Mouse (Mus musculus) midbrain, embryonic 16.5 days (tissue): ENCODE results near the gene Ephx3. TPM values are rescaled to one million over a fixed set of nuclear protein-coding genes. Genes with fewer than 3 reads are reported as not detected.

Experiments
- ATAC-seq: fragments of 200-750 bp; cut with Nextera tagmentation; 2 replicates; pipeline ENCODE4 v1.8.0; 2017; ENCODE audit warnings: moderate TSS enrichment
- H3K27ac ChIP-seq: fragments of 300-500 bp; sonication (generic); 2 replicates; pipeline ENCODE4 v1.5.1; 2014; ENCODE audit warnings: mild to moderate bottlenecking, low read length, mixed read lengths
- H3K27me3 ChIP-seq: fragments of 300-500 bp; sonication (generic); 2 replicates; pipeline ENCODE4 v1.6.1; 2014; ENCODE audit warnings: low read depth, low read length, mixed read lengths; ENCODE audit not compliant: control insufficient read depth, insufficient read depth
- H3K36me3 ChIP-seq: fragments of 300-500 bp; sonication (generic); 2 replicates; pipeline ENCODE4 v1.6.1; 2014; ENCODE audit warnings: mild to moderate bottlenecking, low read length, moderate library complexity, mixed read lengths; ENCODE audit not compliant: control insufficient read depth, insufficient read depth
- H3K4me1 ChIP-seq: fragments of 300-500 bp; sonication (generic); 2 replicates; pipeline ENCODE4 v1.6.1; 2014; ENCODE audit warnings: mild to moderate bottlenecking, low read length, mixed read lengths; ENCODE audit not compliant: control insufficient read depth, insufficient read depth
- H3K4me2 ChIP-seq: fragments of 300-500 bp; sonication (generic); 2 replicates; pipeline ENCODE4 v1.6.1; 2014; ENCODE audit warnings: mild to moderate bottlenecking, low read length, mixed read lengths
- H3K4me3 ChIP-seq: fragments of 300-500 bp; sonication (generic); 2 replicates; pipeline ENCODE4 v1.5.1; 2014; ENCODE audit warnings: low read depth, mild to moderate bottlenecking, low read length, moderate library complexity, mixed read lengths
- H3K9ac ChIP-seq: fragments of 300-500 bp; sonication (generic); 2 replicates; pipeline ENCODE4 v1.6.1; 2014; ENCODE audit warnings: low read depth, low read length, mixed read lengths
- H3K9me3 ChIP-seq: fragments of 300-500 bp; sonication (generic); replicated peaks from 2 replicates; pipeline ENCODE4 v1.6.1; 2014; ENCODE audit warnings: mild to moderate bottlenecking, low read length, mixed read lengths; ENCODE audit not compliant: control insufficient read depth, poor library complexity, severe bottlenecking
- WGBS: fragments of 180-500 bp; shearing (Covaris S2); extraction: QIAGEN DNeasy Blood & Tissue Kit; methylation state at CpG from one replicate; pipeline ENCODE4 v1.1.7; 2014; 5-methylcytosine and 5-hydroxymethylcytosine counted together
- polyA plus RNA-seq: library from polyadenylated mRNA; unstranded; fragments of >200 nt; fragmentation: Nextera tagmentation; extraction: Ambion mirVana; gene quantifications from 2 replicates; pipeline ENCODE4 v1.2.1, GENCODE M21; 2015

The Ephx3 gene
- polyA plus RNA-seq, 1 experiment from 2014 or later: 0.24 TPM

GRCm38 (mm10) chr17:32209144-32209543 is 19.8 kb upstream of the Ephx3 start:
- no peak overlapping the region for H3K9ac ChIP-seq
- no peaks in the 10 kb centered on the region for H3K9me3 ChIP-seq
- 74% methylated on average over 6 of the region's 6 CpGs for WGBS
- H3K36me3 ChIP-seq: peaks cover 21% of the 10 kb centered on the region
- no peaks in the 10 kb centered on the region for H3K4me1 ChIP-seq
- H3K27me3 ChIP-seq: no peaks in the 10 kb centered on the region
- H3K27ac ChIP-seq: no peak overlapping the region
- no peak overlapping the region for H3K4me3 ChIP-seq
- H3K4me2 ChIP-seq: no peak overlapping the region
- ATAC-seq: no peak

GRCm38 (mm10) chr17:32207586-32208245 is 18.4 kb upstream of the Ephx3 start:
- 79% methylated on average over 5 of the region's 5 CpGs for WGBS
- Histone ChIP-seq H3K27me3 (no peaks in the 10 kb centered on the region), H3K9me3 (no peaks in the 10 kb centered on the region), H3K9ac (no peak overlapping the region), H3K4me1 (no peaks in the 10 kb centered on the region), H3K4me2 (no peak overlapping the region), H3K36me3 (peaks cover 11% of the 10 kb centered on the region), H3K4me3 (no peak overlapping the region), H3K27ac (no peak overlapping the region)
- ATAC-seq: no peak

GRCm38 (mm10) chr17:32205345-32205744 is 16.0 kb upstream of the Ephx3 start:
- Histone ChIP-seq H3K9ac (no peak overlapping the region), H3K4me3 (no peak overlapping the region), H3K36me3 (peaks cover 12% of the 10 kb centered on the region), H3K4me2 (no peak overlapping the region), H3K27me3 (no peaks in the 10 kb centered on the region), H3K9me3 (no peaks in the 10 kb centered on the region), H3K27ac (no peak overlapping the region), H3K4me1 (no peaks in the 10 kb centered on the region)
- WGBS: 85% methylated on average over 3 of the region's 3 CpGs
- no peak for ATAC-seq

- Histone ChIP-seq H3K4me1 (no peaks in the 10 kb centered on the region), H3K9me3 (no peaks in the 10 kb centered on the region), H3K27ac (no peak overlapping the region), H3K9ac (no peak overlapping the region), H3K4me2 (no peak overlapping the region), H3K36me3 (peaks cover 29% of the 10 kb centered on the region), H3K4me3 (no peak overlapping the region), H3K27me3 (no peaks in the 10 kb centered on the region)
- no peak for ATAC-seq
- 89% methylated on average over 3 of the region's 3 CpGs for WGBS
Measured at GRCm38 (mm10) chr17:32202972-32203371, 13.6 kb upstream of the Ephx3 start.

- no peak overlapping the region for H3K9ac ChIP-seq
- ATAC-seq: no peak
- no peaks in the 10 kb centered on the region for H3K27me3 ChIP-seq
- H3K9me3 ChIP-seq: no peaks in the 10 kb centered on the region
- no peak overlapping the region for H3K4me2 ChIP-seq
- no peaks in the 10 kb centered on the region for H3K4me1 ChIP-seq
- no peak overlapping the region for H3K4me3 ChIP-seq
- H3K27ac ChIP-seq: no peak overlapping the region
- H3K36me3 ChIP-seq: peaks cover 34% of the 10 kb centered on the region
- 81% methylated on average over 5 of the region's 5 CpGs for WGBS
Measured at GRCm38 (mm10) chr17:32201086-32201485, 11.7 kb upstream of the Ephx3 start.

- Histone ChIP-seq H3K9me3 (no peaks in the 10 kb centered on the region), H3K9ac (no peak overlapping the region), H3K4me3 (no peak overlapping the region), H3K36me3 (peaks cover 38% of the 10 kb centered on the region), H3K27me3 (no peaks in the 10 kb centered on the region), H3K27ac (no peak overlapping the region), H3K4me1 (no peaks in the 10 kb centered on the region), H3K4me2 (no peak overlapping the region)
- WGBS: 95% methylated on average over 2 of the region's 2 CpGs
- ATAC-seq: no peak
Measured at GRCm38 (mm10) chr17:32199796-32200195, 10.4 kb upstream of the Ephx3 start.

- Histone ChIP-seq H3K27me3 (no peaks in the 10 kb centered on the region), H3K9me3 (no peaks in the 10 kb centered on the region), H3K27ac (no peak overlapping the region), H3K9ac (no peak overlapping the region), H3K36me3 (peaks cover 38% of the 10 kb centered on the region), H3K4me3 (no peak overlapping the region), H3K4me1 (no peaks in the 10 kb centered on the region), H3K4me2 (no peak overlapping the region)
- ATAC-seq: no peak
- WGBS: 84% methylated on average over 14 of the region's 14 CpGs
Measured at GRCm38 (mm10) chr17:32197156-32197555, 7.8 kb upstream of the Ephx3 start.

- H3K4me1 ChIP-seq: no peaks in the 10 kb centered on the region
- 94% methylated on average over 5 of the region's 5 CpGs for WGBS
- ATAC-seq: no peak
- H3K4me3 ChIP-seq: no peak overlapping the region
- H3K9me3 ChIP-seq: no peaks in the 10 kb centered on the region
- no peak overlapping the region for H3K27ac ChIP-seq
- peaks cover 32% of the 10 kb centered on the region for H3K36me3 ChIP-seq
- no peak overlapping the region for H3K4me2 ChIP-seq
- H3K9ac ChIP-seq: no peak overlapping the region
- no peaks in the 10 kb centered on the region for H3K27me3 ChIP-seq
Measured at GRCm38 (mm10) chr17:32195725-32196124, 6.4 kb upstream of the Ephx3 start.

- no peak overlapping the region for H3K9ac ChIP-seq
- no peaks in the 10 kb centered on the region for H3K9me3 ChIP-seq
- H3K4me2 ChIP-seq: no peak overlapping the region
- H3K4me3 ChIP-seq: no peak overlapping the region
- peaks cover 9% of the 10 kb centered on the region for H3K27me3 ChIP-seq
- no peak for ATAC-seq
- 89% methylated on average over 5 of the region's 5 CpGs for WGBS
- no peak overlapping the region for H3K27ac ChIP-seq
- peaks cover 15% of the 10 kb centered on the region for H3K36me3 ChIP-seq
- H3K4me1 ChIP-seq: peaks cover 10% of the 10 kb centered on the region
Measured at GRCm38 (mm10) chr17:32193010-32193409, 3.7 kb upstream of the Ephx3 start.
